Mouse (Mus musculus): ENCODE results near the gene Metrn. TPM values are rescaled to one million over a fixed set of nuclear protein-coding genes. Genes with fewer than 3 reads are reported as not detected.
A peak's percentile ranks its signal among the peaks of the same experiment; 100 is the strongest.
"Not testable (repeated sequence)": the region's sequence is repeated elsewhere in the genome, so short reads cannot be mapped to it uniquely, and the experiment has no call there.

The Metrn gene
- polyA plus RNA-seq, 1 experiment: 3.2 TPM

DNA sequence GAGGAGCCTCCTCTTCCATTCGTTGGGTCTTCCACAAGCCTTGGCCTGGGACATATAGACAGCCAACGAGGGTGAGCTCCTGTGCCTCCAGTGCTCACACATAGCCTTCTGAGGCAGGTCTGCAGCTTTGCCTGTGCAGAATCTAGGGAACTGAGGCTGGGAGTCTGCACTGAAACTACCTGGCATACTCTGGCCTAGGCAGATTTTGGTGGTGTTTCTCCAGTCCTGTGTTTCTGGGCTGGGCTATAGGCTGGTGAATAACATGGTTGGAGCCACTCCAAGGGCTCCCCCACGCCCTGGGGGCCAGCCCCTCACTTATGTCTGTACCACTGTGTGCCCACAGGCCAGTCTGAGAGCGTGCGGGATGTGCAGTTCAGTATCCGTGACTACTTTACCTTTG is 28.4 kb upstream of the Metrn start:
- no peak overlapping the region for H3K27ac ChIP-seq (replicated peaks; ENCODE audit: low read depth, low read length)
- H3K4me1 ChIP-seq (ENCODE audit: control insufficient read depth, insufficient read depth, insufficient read length, low read length): peaks cover 17% of the 10 kb centered on the region
- H3K4me3 ChIP-seq (ENCODE audit: insufficient read depth, low read depth, low read length): no peak overlapping the region

DNA sequence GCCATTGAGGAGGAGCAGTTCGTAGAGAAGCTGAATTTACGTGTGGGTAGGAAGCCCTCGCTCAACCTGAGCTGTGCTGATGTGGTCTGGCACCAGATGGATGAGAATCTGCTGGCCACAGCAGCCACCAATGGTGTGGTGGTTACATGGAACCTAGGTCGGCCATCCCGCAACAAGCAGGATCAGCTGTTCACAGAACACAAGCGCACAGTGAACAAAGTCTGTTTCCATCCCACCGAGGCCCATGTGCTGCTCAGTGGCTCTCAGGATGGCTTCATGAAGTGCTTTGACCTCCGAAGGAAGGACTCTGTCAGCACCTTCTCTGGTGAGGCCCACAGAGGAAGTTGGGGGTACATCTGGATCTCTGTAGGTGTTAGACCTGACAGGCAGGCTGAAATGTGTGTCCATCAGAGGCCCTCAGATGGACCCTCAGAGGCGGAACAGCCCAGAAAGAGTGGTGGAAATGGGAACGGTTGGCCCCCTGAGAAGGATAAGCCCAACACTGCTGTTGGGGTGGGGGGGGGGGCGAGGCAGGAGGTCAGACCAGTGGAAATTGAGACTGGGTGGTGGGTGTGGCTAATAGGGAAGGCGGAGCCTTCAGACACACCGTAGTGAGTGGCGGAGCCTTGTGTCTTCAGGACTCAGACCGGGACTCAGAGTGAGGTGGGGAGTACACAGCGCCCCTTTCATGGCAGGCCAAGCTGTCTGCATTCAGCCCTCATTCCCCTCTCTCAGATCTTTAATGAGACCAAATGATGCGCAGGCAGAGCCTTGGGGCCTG is 27.6 kb upstream of the Metrn start:
- Histone ChIP-seq H3K27ac (replicated peaks; ENCODE audit: low read depth, low read length) (no peak overlapping the region), H3K4me3 (ENCODE audit: insufficient read depth, low read depth, low read length) (peak overlapping the region; percentile 81), H3K4me1 (ENCODE audit: control insufficient read depth, insufficient read depth, insufficient read length, low read length) (peaks cover 15% of the 10 kb centered on the region)

DNA sequence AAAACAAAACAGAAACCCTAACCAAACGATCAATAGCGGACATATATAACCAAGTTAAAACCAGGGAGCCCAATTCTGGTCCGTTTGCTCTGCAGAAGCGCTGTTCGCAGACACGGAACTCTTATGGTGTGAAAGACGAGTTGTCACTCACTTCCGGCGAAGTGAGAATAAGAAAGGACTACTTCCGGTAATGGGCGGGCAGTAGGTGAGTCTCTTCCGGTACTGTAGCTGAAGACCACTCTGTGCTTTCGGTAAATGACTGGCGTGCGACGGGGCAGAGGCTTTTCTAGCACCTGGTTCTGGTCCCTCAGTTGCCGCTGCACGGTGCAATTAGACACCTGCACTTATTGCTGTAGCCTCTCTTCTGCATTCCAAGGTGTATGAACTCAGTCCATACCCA is 26.5 kb upstream of the Metrn start, which contains the start of gene Wdr24:
Gene Wdr24 (plus strand): TSS at position 176 of the 400 bp plus-strand sequence.
- Histone ChIP-seq H3K4me3 (ENCODE audit: insufficient read depth, low read depth, low read length) (peak within 1 kb of the TSS; percentile 81), H3K27ac (replicated peaks; ENCODE audit: low read depth, low read length) (peak within 1 kb of the TSS; percentile 48; the same call in 1 of the 2 replicates), H3K4me1 (ENCODE audit: control insufficient read depth, insufficient read depth, insufficient read length, low read length) (peaks cover 12% of the 10 kb centered on the region)

DNA sequence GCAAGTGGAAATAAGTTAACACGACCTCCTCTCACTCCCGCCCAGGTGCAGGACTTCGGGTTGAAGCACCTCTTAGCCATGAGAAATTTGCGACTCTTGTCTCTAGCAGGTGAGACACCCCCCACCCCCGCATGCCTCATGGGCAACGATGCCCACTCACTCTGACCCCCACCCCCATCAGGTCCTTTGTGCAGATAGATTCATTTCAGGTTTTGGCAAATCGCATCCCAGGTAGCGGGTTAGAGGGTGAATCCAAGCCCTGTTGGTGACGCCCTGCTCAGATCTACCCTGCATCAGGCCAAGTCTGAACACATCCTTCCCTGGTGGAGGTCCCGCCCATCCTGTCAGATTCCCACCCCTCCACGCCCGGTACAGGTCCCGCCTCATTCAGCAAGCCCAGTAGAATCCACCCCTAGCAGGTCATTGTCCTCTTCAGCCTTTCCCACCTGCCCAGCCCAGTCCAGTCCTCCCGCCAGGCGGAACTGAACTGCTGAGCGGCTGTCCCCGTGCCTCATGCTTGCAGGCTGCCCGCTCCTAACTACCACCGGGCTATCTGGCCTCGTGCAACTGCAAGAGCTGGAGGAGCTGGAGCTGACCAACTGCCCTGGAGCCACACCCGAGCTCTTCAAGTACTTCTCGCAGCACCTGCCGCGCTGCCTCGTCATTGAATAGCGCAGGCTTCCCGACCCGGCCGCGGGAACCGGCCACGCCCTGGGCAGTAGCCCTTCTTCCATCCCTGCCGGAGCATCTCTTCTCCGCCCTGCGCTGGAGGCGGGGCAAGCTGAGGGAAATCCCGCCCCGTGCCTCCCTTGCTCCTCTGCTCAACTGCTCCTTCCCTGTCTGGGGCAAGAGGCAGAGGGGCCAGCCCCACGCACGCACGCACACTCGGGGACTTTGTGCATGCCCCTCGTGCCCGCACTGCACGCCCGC is 22.2 kb upstream of the Metrn start:
- no peak overlapping the region for H3K27ac ChIP-seq (replicated peaks; ENCODE audit: low read depth, low read length)
- H3K4me1 ChIP-seq (ENCODE audit: control insufficient read depth, insufficient read depth, insufficient read length, low read length): peaks cover 4% of the 10 kb centered on the region
- no peak overlapping the region for H3K4me3 ChIP-seq (ENCODE audit: insufficient read depth, low read depth, low read length)

DNA sequence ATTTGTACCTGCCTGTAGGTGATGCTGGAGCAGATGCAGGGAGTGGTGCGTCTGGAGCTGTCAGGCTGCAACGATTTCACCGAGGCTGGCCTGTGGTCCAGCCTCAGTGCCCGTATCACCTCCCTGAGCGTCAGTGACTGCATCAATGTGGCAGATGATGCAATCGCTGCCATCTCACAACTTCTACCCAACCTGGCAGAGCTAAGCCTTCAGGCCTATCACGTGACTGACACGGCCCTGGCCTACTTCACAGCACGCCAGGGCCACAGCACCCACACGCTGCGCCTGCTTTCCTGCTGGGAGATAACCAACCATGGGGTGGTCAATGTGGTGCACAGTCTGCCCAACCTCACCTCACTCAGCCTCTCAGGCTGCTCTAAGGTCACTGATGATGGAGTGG is 20.7 kb upstream of the Metrn start:
- Histone ChIP-seq H3K27ac (replicated peaks; ENCODE audit: low read depth, low read length) (no peak overlapping the region), H3K4me1 (ENCODE audit: control insufficient read depth, insufficient read depth, insufficient read length, low read length) (no peaks in the 10 kb centered on the region), H3K4me3 (ENCODE audit: insufficient read depth, low read depth, low read length) (no peak overlapping the region)

DNA sequence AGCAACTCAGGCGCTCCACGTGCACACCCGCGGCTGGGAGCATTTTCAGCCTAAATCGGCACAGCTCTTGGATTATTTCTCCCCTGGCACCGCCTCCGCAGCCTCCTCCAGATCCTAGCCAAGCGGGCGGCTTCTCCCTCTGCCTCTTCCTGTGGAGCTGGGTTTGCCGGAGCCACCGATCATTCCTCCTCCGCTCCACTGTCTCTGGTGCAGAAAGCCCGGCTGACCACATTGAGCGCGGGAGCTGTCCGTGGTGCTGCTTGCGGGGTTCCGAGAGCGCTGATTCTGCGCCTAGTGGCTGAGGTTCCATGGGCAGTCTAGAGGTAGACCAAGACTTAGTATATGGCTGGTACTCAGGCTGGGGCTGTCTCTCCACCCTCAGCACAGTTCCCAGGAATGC is 16.5 kb upstream of the Metrn start:
- Histone ChIP-seq H3K27ac (replicated peaks; ENCODE audit: low read depth, low read length) (no peak overlapping the region), H3K4me1 (ENCODE audit: control insufficient read depth, insufficient read depth, insufficient read length, low read length) (no peaks in the 10 kb centered on the region), H3K4me3 (ENCODE audit: insufficient read depth, low read depth, low read length) (no peak overlapping the region)

DNA sequence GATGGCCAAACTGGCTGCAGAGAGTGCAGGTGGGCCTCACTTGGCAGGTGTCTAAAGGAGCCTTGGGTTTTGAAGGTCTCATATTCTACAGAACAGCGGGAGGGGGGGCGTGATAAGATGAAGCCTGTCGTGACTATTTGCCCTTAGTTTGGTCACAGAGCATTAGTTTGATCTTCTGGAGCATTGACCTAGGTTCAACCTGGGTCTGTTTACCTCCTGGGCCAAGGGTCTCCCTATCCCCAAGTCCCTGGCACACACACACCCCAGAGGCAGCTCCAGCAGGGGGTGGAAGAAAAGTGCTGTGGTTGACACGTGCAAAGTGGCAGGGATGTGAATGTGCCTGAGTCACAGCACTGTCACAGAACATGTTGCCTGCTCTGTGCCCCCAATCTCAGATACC is 14.0 kb upstream of the Metrn start:
- Histone ChIP-seq H3K4me3 (ENCODE audit: insufficient read depth, low read depth, low read length) (no peak overlapping the region), H3K27ac (replicated peaks; ENCODE audit: low read depth, low read length) (no peak overlapping the region)

DNA sequence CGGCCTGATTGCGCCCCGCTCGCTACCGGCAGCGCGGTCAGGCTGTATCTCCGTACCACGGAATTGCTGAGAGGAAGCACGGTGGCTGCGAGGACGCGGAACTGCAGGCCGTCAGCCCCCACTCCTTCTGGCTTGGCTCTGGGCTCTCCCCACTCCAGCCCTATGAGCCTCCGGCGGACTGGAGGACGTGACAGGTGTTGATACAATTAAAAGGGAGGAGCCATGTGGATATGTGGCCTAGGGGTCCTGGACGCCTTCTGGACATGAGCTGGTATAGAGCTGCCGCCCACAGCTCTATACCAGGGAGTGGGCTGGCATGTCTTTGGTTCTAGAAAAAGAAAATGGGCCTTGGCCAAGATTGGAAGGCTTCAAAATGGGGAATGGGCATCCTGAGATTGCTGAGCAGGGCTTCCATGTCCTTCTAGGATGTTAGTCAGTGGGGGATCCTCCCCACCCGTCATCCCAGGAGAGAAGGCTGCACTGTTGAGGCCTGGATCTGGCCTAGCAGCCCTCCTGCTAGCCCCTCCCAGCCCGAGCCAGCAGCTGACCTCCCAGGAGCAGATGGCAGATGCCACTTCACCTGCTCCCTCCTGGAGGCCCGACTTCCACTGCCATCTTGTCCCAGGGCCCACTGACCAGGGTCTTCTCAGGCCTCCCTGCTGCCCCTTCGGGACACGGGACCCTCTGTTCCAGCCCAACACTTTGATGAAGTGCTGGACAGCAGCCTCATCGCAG is 12.8 kb upstream of the Metrn start:
- Histone ChIP-seq H3K4me1 (ENCODE audit: control insufficient read depth, insufficient read depth, insufficient read length, low read length) (no peaks in the 10 kb centered on the region), H3K4me3 (ENCODE audit: insufficient read depth, low read depth, low read length) (peak overlapping the region; percentile 56), H3K27ac (replicated peaks; ENCODE audit: low read depth, low read length) (no peak overlapping the region)

More for the DNA sequence above, 14.0 kb upstream of the Metrn start:
- no peaks in the 10 kb centered on the region for H3K4me1 ChIP-seq (ENCODE audit: control insufficient read depth, insufficient read depth, insufficient read length, low read length)

DNA sequence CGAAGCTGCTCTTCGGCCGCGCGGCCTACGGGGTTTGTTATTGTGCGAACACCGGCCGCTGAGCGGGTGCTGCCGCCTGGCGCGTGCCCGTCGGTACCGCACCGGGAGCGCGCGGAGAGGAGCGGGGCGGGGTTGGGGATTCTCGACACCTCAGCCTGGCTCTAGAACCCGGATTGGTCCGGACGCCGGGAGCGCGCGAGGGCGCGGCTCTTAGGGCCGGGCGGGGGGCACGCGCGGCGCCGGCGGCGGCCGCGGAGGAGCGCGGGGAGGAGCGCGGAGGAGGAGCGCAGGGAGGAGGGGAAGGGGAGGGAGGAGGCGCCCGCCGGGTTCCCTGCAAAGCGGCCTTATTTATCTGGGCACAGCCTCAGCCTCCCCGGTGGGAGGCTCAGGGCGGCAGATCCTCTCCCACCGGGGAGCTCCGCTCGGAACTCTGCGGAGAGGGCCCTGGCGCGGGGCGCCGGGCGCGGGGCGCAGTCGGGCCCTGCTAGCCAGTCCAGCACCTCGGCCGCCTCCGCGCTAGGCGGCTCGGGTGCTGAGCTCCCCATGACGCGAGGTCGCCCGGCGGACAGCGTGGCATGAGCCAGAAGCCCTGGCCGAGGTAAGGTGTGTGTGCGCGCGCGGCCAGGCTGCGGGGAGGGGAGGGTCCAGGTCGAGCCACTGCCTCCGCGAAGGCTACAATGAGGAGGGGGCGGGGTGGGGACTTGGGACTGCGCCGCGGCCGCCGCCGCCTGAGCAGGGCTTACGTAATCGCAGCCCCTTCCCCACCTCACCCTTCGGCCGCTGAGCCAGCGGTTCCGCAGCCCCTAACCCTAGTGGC is 12.1 kb upstream of the Metrn start, which contains the start of gene Fbxl16:
Gene Fbxl16 (plus strand): TSS at position 297 of the 817 bp plus-strand sequence.
- no peaks in the 10 kb centered on the region for H3K4me1 ChIP-seq (ENCODE audit: control insufficient read depth, insufficient read depth, insufficient read length, low read length)
- no peak within 1 kb of the TSS for H3K27ac ChIP-seq (replicated peaks; ENCODE audit: low read depth, low read length)
- H3K4me3 ChIP-seq (ENCODE audit: insufficient read depth, low read depth, low read length): peak within 1 kb of the TSS; percentile 56

DNA sequence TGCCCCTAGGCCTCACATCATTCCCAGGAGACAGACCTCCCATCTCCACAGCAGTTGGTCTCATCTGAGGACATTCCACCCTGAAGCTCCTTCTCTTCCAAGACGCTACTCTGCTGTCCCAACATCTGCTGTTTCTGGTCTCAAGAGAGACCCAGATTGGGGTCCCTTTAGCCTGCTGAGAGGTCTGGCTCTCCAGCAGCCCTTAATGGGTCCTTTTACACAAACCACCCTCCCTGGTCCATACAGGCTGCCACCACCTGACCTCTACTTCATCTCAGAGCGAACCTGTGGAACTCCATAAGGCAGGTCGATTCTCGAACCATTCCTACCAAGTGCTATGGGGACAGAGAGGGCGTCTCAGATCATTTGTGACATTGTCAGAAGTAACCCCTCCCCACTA is 11.1 kb upstream of the Metrn start:
- Histone ChIP-seq H3K27ac (replicated peaks; ENCODE audit: low read depth, low read length) (no peak overlapping the region), H3K4me3 (ENCODE audit: insufficient read depth, low read depth, low read length) (peak overlapping the region; percentile 1; the same call in 1 of the 2 replicates), H3K4me1 (ENCODE audit: control insufficient read depth, insufficient read depth, insufficient read length, low read length) (no peaks in the 10 kb centered on the region)

DNA sequence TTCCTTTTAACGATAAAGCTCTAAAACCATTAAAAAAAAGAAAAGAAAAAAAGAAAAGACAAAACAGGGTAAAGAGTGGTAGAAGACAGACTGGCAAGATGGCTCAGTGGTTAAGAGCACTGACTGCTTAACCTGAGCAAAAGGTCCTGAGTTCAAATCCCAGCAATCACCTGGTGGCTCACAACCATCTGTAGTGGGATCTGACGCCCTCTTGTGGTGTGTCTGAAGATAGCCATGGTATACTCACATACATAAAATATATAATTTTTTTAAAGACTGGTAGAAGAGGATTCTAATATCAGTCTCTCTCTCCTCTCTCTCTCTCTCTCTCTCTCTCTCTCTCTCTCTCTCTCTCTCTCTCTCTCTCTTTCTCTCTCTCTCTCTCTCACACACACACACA is 10.5 kb upstream of the Metrn start:
- not testable (repeated sequence) for H3K4me1 ChIP-seq (ENCODE audit: control insufficient read depth, insufficient read depth, insufficient read length, low read length); H3K27ac ChIP-seq (replicated peaks; ENCODE audit: low read depth, low read length); H3K4me3 ChIP-seq (ENCODE audit: insufficient read depth, low read depth, low read length)

DNA sequence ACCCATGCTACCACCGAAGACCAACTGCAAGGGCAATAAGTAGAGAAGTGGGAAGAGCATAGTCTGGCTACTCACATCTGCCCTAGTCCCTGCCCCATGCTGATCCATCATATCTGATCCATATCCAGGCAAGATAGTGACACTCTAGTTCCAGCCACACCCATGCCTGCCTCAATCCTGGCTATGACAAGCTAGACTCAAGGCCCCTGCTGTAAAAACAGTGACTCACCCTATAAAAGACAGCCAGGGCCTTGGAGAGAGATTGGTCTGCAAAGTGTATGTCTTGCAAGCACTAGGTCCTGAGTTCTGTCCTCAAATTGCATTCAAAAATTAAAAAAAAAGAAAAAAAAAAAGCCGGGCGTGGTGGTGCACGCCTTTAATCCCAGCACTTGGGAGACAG is 9.6 kb upstream of the Metrn start:
- Histone ChIP-seq H3K4me3 (ENCODE audit: insufficient read depth, low read depth, low read length) (no peak overlapping the region), H3K27ac (replicated peaks; ENCODE audit: low read depth, low read length) (no peak overlapping the region), H3K4me1 (ENCODE audit: control insufficient read depth, insufficient read depth, insufficient read length, low read length) (no peaks in the 10 kb centered on the region)

DNA sequence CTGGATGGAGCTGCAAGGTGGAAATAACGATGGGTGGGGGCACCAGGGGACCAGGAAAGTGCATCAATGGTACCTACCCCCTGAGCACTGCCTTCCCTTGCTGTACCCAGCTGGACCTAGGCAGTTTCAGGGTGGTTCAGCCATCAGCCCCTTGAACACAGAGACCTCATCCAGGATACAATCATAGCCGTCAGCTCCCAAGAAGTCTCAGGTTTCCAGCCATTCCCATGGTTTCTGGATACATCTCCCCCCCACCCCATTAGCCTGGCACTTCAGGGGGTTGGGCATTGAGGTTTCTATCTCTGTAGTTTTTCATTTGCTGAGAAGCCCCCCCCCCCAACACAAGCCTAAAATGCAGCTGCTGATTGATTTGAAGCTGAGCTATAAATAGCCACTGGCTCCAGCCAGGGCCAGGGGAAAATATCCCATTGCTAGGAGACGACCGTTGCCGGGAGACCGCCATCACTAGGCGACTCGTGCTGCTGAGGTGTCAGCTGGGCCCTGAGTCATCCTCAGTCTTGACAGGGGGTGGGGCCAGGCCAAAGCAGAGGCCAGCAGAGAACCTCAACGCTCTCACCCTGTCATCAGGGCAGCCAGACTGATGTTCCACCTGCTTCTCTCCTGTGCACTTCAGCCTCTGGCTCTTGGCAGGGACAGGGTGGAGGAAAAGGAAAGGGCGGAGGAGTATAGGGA is 6.0 kb upstream of the Metrn start:
- no peak overlapping the region for H3K27ac ChIP-seq (replicated peaks; ENCODE audit: low read depth, low read length)
- H3K4me1 ChIP-seq (ENCODE audit: control insufficient read depth, insufficient read depth, insufficient read length, low read length): no peaks in the 10 kb centered on the region
- no peak overlapping the region for H3K4me3 ChIP-seq (ENCODE audit: insufficient read depth, low read depth, low read length)

DNA sequence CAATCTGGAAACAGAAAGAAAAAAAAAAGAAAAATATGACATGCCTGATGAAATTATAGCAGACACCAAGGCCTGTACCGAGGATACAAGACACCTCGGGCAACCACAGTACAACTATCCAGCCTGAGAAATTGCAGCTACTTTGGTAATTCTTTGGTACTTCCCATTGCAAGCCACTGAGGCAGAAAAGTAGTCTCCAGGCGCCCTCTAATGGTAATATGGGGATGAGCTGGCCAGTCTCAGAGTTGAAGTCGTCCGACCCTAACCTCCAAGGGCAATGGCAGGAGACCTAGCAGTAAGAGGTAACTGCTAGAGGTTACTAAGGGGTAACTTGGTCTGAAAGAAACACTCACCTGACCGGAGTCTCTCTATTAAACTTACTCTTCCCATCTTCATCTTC is 4.1 kb upstream of the Metrn start:
- H3K27ac ChIP-seq (replicated peaks; ENCODE audit: low read depth, low read length): no peak overlapping the region
- no peaks in the 10 kb centered on the region; the same call in 1 of the 2 replicates for H3K4me1 ChIP-seq (ENCODE audit: control insufficient read depth, insufficient read depth, insufficient read length, low read length)
- no peak overlapping the region for H3K4me3 ChIP-seq (ENCODE audit: insufficient read depth, low read depth, low read length)
